Mouse (Mus musculus): ENCODE measurements around the gene Unc50. TPM values are rescaled to one million over a fixed set of nuclear protein-coding genes. Genes with fewer than 3 reads are reported as not detected.

Unc50 gene
- polyA plus RNA-seq, 1 experiment from 2014 or later: 175 TPM

DNA sequence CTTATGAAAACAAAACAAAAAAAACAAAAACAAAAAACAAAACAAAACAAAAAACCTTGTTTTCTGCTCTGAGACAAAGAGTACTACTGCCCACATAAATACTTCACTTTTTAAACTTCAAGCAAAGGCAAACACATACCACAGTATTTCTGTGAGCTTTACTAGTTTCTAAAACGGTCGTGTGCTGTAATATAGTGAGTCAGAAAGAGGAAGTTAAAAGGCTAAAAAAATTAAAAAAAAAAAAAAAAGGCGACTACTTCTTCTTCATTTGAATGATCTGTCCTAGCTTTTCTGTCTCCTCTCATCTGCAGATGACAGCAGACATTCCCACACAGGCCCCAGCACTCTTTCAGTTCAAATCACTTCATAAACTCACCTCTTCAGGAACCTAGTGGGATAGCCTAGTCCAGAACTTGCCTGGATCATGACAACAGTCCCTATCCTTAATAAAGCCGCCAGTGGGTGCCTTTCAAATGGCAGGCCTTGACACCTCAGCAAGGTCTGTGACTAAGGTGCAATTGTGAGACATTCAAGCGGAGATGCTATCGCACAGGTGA lies 44.8 kb downstream of the Unc50 start:
- H3K9me3 ChIP-seq (replicated peaks; ENCODE audit: low read length): no peaks in the 10 kb centered on the region
- no peak overlapping the region for H3K27ac ChIP-seq
- no peaks in the 10 kb centered on the region for H3K27me3 ChIP-seq (ENCODE audit: insufficient read depth, low read length)
- DNase-seq (ENCODE audit: low spot score) (no peak), ATAC-seq (replicated peaks; ENCODE audit: low FRiP score, low read depth) (no peak)
- 76% methylated on average over 6 of the region's 6 CpGs for WGBS
- no peak overlapping the region for H3K9ac ChIP-seq (ENCODE audit: low read depth, low read length)
- H3K36me3 ChIP-seq (ENCODE audit: insufficient read depth, low read length): no peaks in the 10 kb centered on the region
- no peak overlapping the region for H3K4me3 ChIP-seq (replicated peaks; ENCODE audit: low read depth, low read length)
- TF ChIP-seq CTCF (IDR thresholded peaks at IDR 0.05; ENCODE audit: low read depth): no peak
- H3K4me2 ChIP-seq (ENCODE audit: low read length): no peak overlapping the region
- H3K4me1 ChIP-seq (replicated peaks; ENCODE audit: insufficient read depth, low read length): no peaks in the 10 kb centered on the region

DNA sequence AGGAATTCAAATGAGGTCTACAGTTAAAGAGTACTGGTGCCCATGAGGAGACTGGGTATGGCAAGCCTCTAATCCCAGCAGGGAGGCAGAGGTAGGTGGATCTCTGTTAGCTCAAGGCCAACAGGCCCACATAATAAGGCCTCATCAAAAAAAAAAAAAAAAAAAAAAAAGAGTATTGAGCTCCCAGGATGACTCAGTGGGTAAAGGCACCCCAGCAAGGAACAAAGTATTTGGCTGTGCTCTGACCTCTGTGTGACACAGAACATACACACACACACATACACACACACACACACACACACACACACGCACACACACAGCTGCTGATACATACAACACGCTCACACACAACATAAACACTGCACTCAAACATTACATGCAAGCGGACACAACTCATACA lies 45.4 kb downstream of the Unc50 start:
- H3K4me2 ChIP-seq (ENCODE audit: low read length): no peak overlapping the region
- no peaks in the 10 kb centered on the region for H3K4me1 ChIP-seq (replicated peaks; ENCODE audit: insufficient read depth, low read length)
- TF ChIP-seq CTCF (IDR thresholded peaks at IDR 0.05; ENCODE audit: low read depth): no peak
- DNase-seq (ENCODE audit: low spot score) (no peak), ATAC-seq (replicated peaks; ENCODE audit: low FRiP score, low read depth) (no peak)
- no peak overlapping the region for H3K27ac ChIP-seq
- no peaks in the 10 kb centered on the region for H3K9me3 ChIP-seq (replicated peaks; ENCODE audit: low read length)
- H3K4me3 ChIP-seq (replicated peaks; ENCODE audit: low read depth, low read length): no peak overlapping the region
- H3K9ac ChIP-seq (ENCODE audit: low read depth, low read length): no peak overlapping the region
- no peaks in the 10 kb centered on the region for H3K36me3 ChIP-seq (ENCODE audit: insufficient read depth, low read length)
- 95% methylated on average over 3 of the region's 3 CpGs for WGBS
- H3K27me3 ChIP-seq (ENCODE audit: insufficient read depth, low read length): no peaks in the 10 kb centered on the region

- no peak for TF ChIP-seq CTCF (IDR thresholded peaks at IDR 0.05; ENCODE audit: low read depth)
- Histone ChIP-seq H3K36me3 (ENCODE audit: insufficient read depth, low read length) (no peaks in the 10 kb centered on the region), H3K4me1 (replicated peaks; ENCODE audit: insufficient read depth, low read length) (no peaks in the 10 kb centered on the region), H3K9me3 (replicated peaks; ENCODE audit: low read length) (no peaks in the 10 kb centered on the region), H3K27me3 (ENCODE audit: insufficient read depth, low read length) (no peaks in the 10 kb centered on the region), H3K9ac (ENCODE audit: low read depth, low read length) (no peak overlapping the region), H3K4me2 (ENCODE audit: low read length) (no peak overlapping the region), H3K4me3 (replicated peaks; ENCODE audit: low read depth, low read length) (no peak overlapping the region), H3K27ac (no peak overlapping the region)
- 92% methylated on average over 5 of the region's 5 CpGs for WGBS
- DNase-seq (ENCODE audit: low spot score) (no peak), ATAC-seq (replicated peaks; ENCODE audit: low FRiP score, low read depth) (no peak)
Measured at GRCm38 (mm10) chr1:37477250-37477649, 47.3 kb downstream of the Unc50 start.

DNA sequence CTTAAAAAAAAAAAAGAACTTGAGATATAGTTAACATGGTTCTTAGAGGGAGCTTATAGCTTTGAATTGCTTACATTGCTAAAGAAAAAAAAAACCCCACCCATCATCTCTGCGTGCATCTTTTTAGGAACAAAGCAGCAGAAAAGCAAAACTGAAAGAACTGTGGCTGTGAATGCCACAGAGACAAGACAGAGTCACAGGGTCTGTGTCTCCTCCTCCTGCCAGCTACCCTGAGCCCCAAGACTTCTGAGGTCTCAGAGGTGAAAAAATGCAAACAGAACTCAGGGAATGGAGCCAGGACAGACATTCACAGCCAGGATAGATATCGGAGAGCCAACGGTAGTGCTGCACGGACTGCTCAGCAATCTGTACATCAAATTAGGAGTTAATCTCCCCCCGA lies 48.0 kb downstream of the Unc50 start:
- TF ChIP-seq CTCF (IDR thresholded peaks at IDR 0.05; ENCODE audit: low read depth): no peak
- WGBS: 50% methylated on average over 5 of the region's 5 CpGs
- Histone ChIP-seq H3K9me3 (replicated peaks; ENCODE audit: low read length) (no peaks in the 10 kb centered on the region), H3K4me3 (replicated peaks; ENCODE audit: low read depth, low read length) (no peak overlapping the region), H3K4me2 (ENCODE audit: low read length) (no peak overlapping the region), H3K27me3 (ENCODE audit: insufficient read depth, low read length) (no peaks in the 10 kb centered on the region), H3K27ac (no peak overlapping the region), H3K9ac (ENCODE audit: low read depth, low read length) (no peak overlapping the region), H3K4me1 (replicated peaks; ENCODE audit: insufficient read depth, low read length) (no peaks in the 10 kb centered on the region), H3K36me3 (ENCODE audit: insufficient read depth, low read length) (no peaks in the 10 kb centered on the region)
- no peak for DNase-seq (ENCODE audit: low spot score)
- ATAC-seq (replicated peaks; ENCODE audit: low FRiP score, low read depth): no peak

DNA sequence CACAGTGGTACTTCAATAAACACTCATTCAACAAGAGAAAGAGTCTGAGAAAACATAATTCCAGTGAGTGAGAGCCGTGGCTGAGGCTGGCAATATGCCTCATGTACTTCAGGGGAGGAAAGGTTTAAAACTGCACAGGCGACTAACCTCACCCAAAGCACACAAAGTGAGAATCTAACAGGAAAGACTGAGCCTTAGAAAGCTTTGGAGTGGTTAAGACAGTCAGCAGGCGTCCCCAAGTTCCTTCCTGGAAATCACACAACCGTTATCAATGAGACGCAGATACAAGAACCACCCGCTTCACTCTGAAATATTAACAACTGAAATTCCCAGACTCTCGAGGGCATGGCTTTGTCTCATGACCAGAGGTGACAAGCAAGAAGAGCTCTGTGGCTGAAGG lies 48.5 kb downstream of the Unc50 start:
- Histone ChIP-seq H3K4me1 (replicated peaks; ENCODE audit: insufficient read depth, low read length) (no peaks in the 10 kb centered on the region), H3K4me3 (replicated peaks; ENCODE audit: low read depth, low read length) (no peak overlapping the region), H3K9ac (ENCODE audit: low read depth, low read length) (no peak overlapping the region), H3K27ac (no peak overlapping the region), H3K4me2 (ENCODE audit: low read length) (no peak overlapping the region), H3K36me3 (ENCODE audit: insufficient read depth, low read length) (no peaks in the 10 kb centered on the region), H3K27me3 (ENCODE audit: insufficient read depth, low read length) (no peaks in the 10 kb centered on the region), H3K9me3 (replicated peaks; ENCODE audit: low read length) (no peaks in the 10 kb centered on the region)
- TF ChIP-seq CTCF (IDR thresholded peaks at IDR 0.05; ENCODE audit: low read depth): no peak
- WGBS: 62% methylated on average over 7 of the region's 7 CpGs
- ATAC-seq (replicated peaks; ENCODE audit: low FRiP score, low read depth) (no peak), DNase-seq (ENCODE audit: low spot score) (no peak)

DNA sequence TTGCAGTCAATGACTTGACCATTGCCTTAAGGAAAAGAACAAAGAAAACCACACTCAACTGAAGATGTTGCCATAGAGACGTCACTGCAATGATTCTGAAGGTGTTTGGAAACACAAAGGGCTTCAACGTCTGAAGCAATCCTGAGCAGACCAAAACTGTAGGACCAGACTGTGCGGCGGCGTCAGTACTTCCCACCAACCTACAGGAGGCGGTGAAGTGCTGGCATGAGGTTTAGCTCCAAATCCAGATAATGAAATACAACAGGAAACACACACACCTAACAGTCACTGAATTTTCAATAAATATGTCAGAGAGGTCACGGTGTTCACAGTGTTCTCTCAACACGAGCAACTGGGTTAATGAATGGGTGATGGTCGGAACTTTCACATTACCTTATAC lies 49.1 kb downstream of the Unc50 start:
- no peak overlapping the region for H3K4me2 ChIP-seq (ENCODE audit: low read length)
- H3K4me1 ChIP-seq (replicated peaks; ENCODE audit: insufficient read depth, low read length): no peaks in the 10 kb centered on the region
- no peak overlapping the region for H3K27ac ChIP-seq
- H3K36me3 ChIP-seq (ENCODE audit: insufficient read depth, low read length): no peaks in the 10 kb centered on the region
- 77% methylated on average over 9 of the region's 9 CpGs for WGBS
- TF ChIP-seq CTCF (IDR thresholded peaks at IDR 0.05; ENCODE audit: low read depth): peak; percentile 58
- H3K4me3 ChIP-seq (replicated peaks; ENCODE audit: low read depth, low read length): no peak overlapping the region
- H3K9me3 ChIP-seq (replicated peaks; ENCODE audit: low read length): no peaks in the 10 kb centered on the region
- DNase-seq (ENCODE audit: low spot score): peak; percentile 34
- H3K9ac ChIP-seq (ENCODE audit: low read depth, low read length): no peak overlapping the region
- ATAC-seq (replicated peaks; ENCODE audit: low FRiP score, low read depth): no peak
- no peaks in the 10 kb centered on the region for H3K27me3 ChIP-seq (ENCODE audit: insufficient read depth, low read length)

- DNase-seq (ENCODE audit: low spot score): no peak
- Histone ChIP-seq H3K9ac (ENCODE audit: low read depth, low read length) (no peak overlapping the region), H3K9me3 (replicated peaks; ENCODE audit: low read length) (no peaks in the 10 kb centered on the region), H3K36me3 (ENCODE audit: insufficient read depth, low read length) (no peaks in the 10 kb centered on the region), H3K27me3 (ENCODE audit: insufficient read depth, low read length) (no peaks in the 10 kb centered on the region), H3K27ac (no peak overlapping the region), H3K4me1 (replicated peaks; ENCODE audit: insufficient read depth, low read length) (no peaks in the 10 kb centered on the region), H3K4me3 (replicated peaks; ENCODE audit: low read depth, low read length) (no peak overlapping the region), H3K4me2 (ENCODE audit: low read length) (no peak overlapping the region)
- TF ChIP-seq CTCF (IDR thresholded peaks at IDR 0.05; ENCODE audit: low read depth): no peak
- no peak for ATAC-seq (replicated peaks; ENCODE audit: low FRiP score, low read depth)
- WGBS: 81% methylated on average over 8 of the region's 8 CpGs
Measured at GRCm38 (mm10) chr1:37479759-37480158, 49.8 kb downstream of the Unc50 start.

Data from kidney, postnatal 0 days (tissue).